Comparison of ENCODE assay signal across 20 mouse cellular contexts in the genomic region with DNA sequence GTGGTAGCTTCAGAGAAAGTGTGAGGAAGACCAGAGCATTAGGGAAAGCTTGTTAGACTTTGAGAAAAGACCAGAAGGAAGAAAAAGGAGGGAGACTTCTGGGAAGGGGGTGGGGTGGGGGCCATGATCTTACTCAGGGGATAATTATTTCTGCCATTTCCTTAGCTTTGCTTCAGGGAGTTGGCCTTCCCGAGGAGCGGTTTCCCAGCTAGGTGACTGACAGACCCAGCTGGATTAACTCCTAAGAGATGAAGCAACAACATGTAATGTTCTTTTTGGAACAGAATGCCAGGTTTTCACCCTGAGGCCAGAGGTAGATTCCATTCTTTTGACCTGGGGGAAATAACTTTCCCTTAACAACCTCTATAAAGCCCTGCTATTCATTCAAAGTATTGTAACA. TPM values are rescaled to one million over a fixed set of nuclear protein-coding genes. Genes with fewer than 3 reads are reported as not detected.
A peak's percentile ranks its signal among the peaks of the same experiment; 100 is the strongest.
DNase-seq lines count a peak whose midpoint lies in the region; ATAC-seq and TF ChIP-seq lines count a peak whose summit lies in the region.
"Had no signal": no experiment of that assay in that cellular context is flagged by ENCODE, and none has a peak within 500 bp of the region (broad histone marks: within the 10 kb centered on the region; RNA-seq: fewer than 3 reads in every experiment).

No protein-coding gene starts in this region.

- H3K27me3 ChIP-seq in lung, embryonic 14.5 days (ENCODE audit: insufficient read depth, low read length): no peaks in the 10 kb centered on the region
- H3K27me3 ChIP-seq in C2C12 (ENCODE audit: control insufficient read depth, insufficient read depth, insufficient read length): no peaks in the 10 kb centered on the region
- no peaks in the 10 kb centered on the region for H3K27me3 ChIP-seq in stomach, embryonic 15.5 days (replicated peaks)
- H3K27me3 ChIP-seq: forebrain, embryonic 13.5 days; heart, embryonic 12.5 days; hindbrain, embryonic 12.5 days had no signal

- ATAC-seq in lung, embryonic 14.5 days (ENCODE audit: insufficient read depth): no peak
- no peak for ATAC-seq in stomach, embryonic 15.5 days (ENCODE audit: insufficient read depth, low FRiP score, low read depth)
- ATAC-seq: forebrain, embryonic 13.5 days; liver, postnatal 0 days had no signal

- WGBS in lung, embryonic 14.5 days: 41% methylated on average over 2 of the region's 2 CpGs
- 31% methylated on average over 2 of the region's 2 CpGs for WGBS in lung, adult 2 months
- 30% methylated on average over 2 of the region's 2 CpGs for WGBS in stomach, embryonic 15.5 days

- H3K27ac ChIP-seq in lung, embryonic 14.5 days (ENCODE audit: low read depth): peak overlapping the region; percentile 79
- peak overlapping the region; percentile 41; the same call in 1 of the 2 replicates for H3K27ac ChIP-seq in ES-E14 (ENCODE audit: insufficient read depth, low read depth, low read length, poor library complexity, severe bottlenecking)
- H3K27ac ChIP-seq in stomach, embryonic 15.5 days: peak overlapping the region; percentile 77
- H3K27ac ChIP-seq: forebrain, embryonic 13.5 days; hindbrain, embryonic 12.5 days had no signal

- no peaks in the 10 kb centered on the region for H3K79me3 ChIP-seq in C2C12 (ENCODE audit: low read depth)

- no peak overlapping the region for H3ac ChIP-seq in C2C12 (ENCODE audit: control insufficient read depth, insufficient read length, low read depth)

- in situ Hi-C loops in ES-E14 (cut with MboI; ENCODE audit: low sequenced_read_pairs in 2 of 2, unreplicated experiment in 2 of 2): no loop called here

- H3K79me2 ChIP-seq in C2C12 (ENCODE audit: control insufficient read depth, insufficient read depth): no peaks in the 10 kb centered on the region

- no peaks in the 10 kb centered on the region for H3K9me3 ChIP-seq in lung, embryonic 14.5 days (ENCODE audit: low read depth, low read length)
- H3K9me3 ChIP-seq in ES-E14 (ENCODE audit: control insufficient read depth, insufficient read depth, low read depth, low read length): no peaks in the 10 kb centered on the region
- H3K9me3 ChIP-seq in stomach, embryonic 15.5 days: no peaks in the 10 kb centered on the region
- H3K9me3 ChIP-seq: forebrain, embryonic 13.5 days; heart, embryonic 12.5 days; hindbrain, embryonic 12.5 days had no signal

- no peak for TF ChIP-seq CTCF in lung, embryonic 14.5 days (IDR thresholded peaks at IDR 0.05; ENCODE audit: low read depth)
- TF ChIP-seq CTCF in lung, adult 2 months (IDR thresholded peaks at IDR 0.05; ENCODE audit: insufficient read depth, low read length): no peak
- TF ChIP-seq CTCF in C2C12 (IDR thresholded peaks at IDR 0.05; ENCODE audit: control insufficient read depth, insufficient read depth, insufficient read length): no peak

- no peak for TF ChIP-seq POLR2A in lung, adult 2 months (IDR thresholded peaks at IDR 0.05; ENCODE audit: borderline replicate concordance, extremely low read depth, low read depth, low read length)

- H3K9ac ChIP-seq in lung, embryonic 14.5 days: no peak overlapping the region
- H3K9ac ChIP-seq in ES-E14 (ENCODE audit: insufficient read depth, low read depth, low read length, poor library complexity, severe bottlenecking): no peak overlapping the region
- no peak overlapping the region for H3K9ac ChIP-seq in stomach, embryonic 15.5 days
- H3K9ac ChIP-seq: forebrain, embryonic 13.5 days; heart, embryonic 12.5 days; hindbrain, embryonic 12.5 days; liver, postnatal 0 days had no signal

- H3K4me2 ChIP-seq in lung, embryonic 14.5 days: no peak overlapping the region
- H3K4me2 ChIP-seq in stomach, embryonic 15.5 days: no peak overlapping the region
- H3K4me2 ChIP-seq: forebrain, embryonic 13.5 days; heart, embryonic 12.5 days; hindbrain, embryonic 12.5 days had no signal

- no peak overlapping the region for H3K4me3 ChIP-seq in lung, embryonic 14.5 days (ENCODE audit: low read depth, low read length)
- no peak overlapping the region for H3K4me3 ChIP-seq in lung, adult 2 months (replicated peaks; ENCODE audit: extremely low read depth, low read depth, low read length)
- H3K4me3 ChIP-seq in C2C12 (ENCODE audit: insufficient read depth, poor library complexity, severe bottlenecking) (no peak overlapping the region), ES-E14 (ENCODE audit: insufficient read depth in 1 of 2, low read depth in 1 of 2, low read length in 2 of 2, poor library complexity in 1 of 2, severe bottlenecking in 1 of 2) (no peak overlapping the region)
- H3K4me3 ChIP-seq in stomach, embryonic 15.5 days (replicated peaks): no peak overlapping the region
- H3K4me3 ChIP-seq: forebrain, embryonic 13.5 days; heart, embryonic 12.5 days; hindbrain, embryonic 12.5 days had no signal

- DNase-seq in lung, embryonic 14.5 days: no peak
- no peak for DNase-seq in lung, adult 2 months
- DNase-seq in ES-E14 (ENCODE audit: low read depth, low spot score): no peak
- DNase-seq in testis, postnatal 14 days (ENCODE audit: low spot score): no peak
- no peak for DNase-seq in cerebellum, postnatal 36 days
- DNase-seq: adrenal gland, adult 2 months; cerebellum, postnatal 14 days; gastrocnemius, postnatal 10 days; heart, adult 11 months; heart, postnatal 14 days; kidney, adult 9 months; kidney, postnatal 4 days; liver, postnatal 0 days; midbrain, embryonic 14.5 days; right cerebral cortex, postnatal 14 days had no signal

- no peaks in the 10 kb centered on the region; the same call in 1 of the 2 replicates for H3K4me1 ChIP-seq in lung, embryonic 14.5 days (ENCODE audit: insufficient read depth)
- no peaks in the 10 kb centered on the region for H3K4me1 ChIP-seq in lung, adult 2 months (ENCODE audit: control insufficient read depth, insufficient read depth, low read length)
- H3K4me1 ChIP-seq in ES-E14 (ENCODE audit: control insufficient read depth in 2 of 2, insufficient read depth in 2 of 2, low read length in 2 of 2, poor library complexity in 1 of 2): peaks cover 22 to 33% of the 10 kb centered on the region in 2 experiments
- H3K4me1 ChIP-seq in stomach, embryonic 15.5 days: peaks cover 11% of the 10 kb centered on the region; the same call in 1 of the 2 replicates
- H3K4me1 ChIP-seq: forebrain, embryonic 13.5 days; hindbrain, embryonic 12.5 days had no signal

- no peaks in the 10 kb centered on the region for H3K36me3 ChIP-seq in lung, embryonic 14.5 days (ENCODE audit: insufficient read depth)
- H3K36me3 ChIP-seq in C2C12 (ENCODE audit: control insufficient read depth, insufficient read depth): no peaks in the 10 kb centered on the region
- no peaks in the 10 kb centered on the region for H3K36me3 ChIP-seq in ES-E14 (ENCODE audit: control insufficient read depth, insufficient read depth, low read length, poor library complexity, severe bottlenecking)
- H3K36me3 ChIP-seq in stomach, embryonic 15.5 days: no peaks in the 10 kb centered on the region
- H3K36me3 ChIP-seq: heart, embryonic 12.5 days; hindbrain, embryonic 12.5 days had no signal

TF ChIP-seq in C2C12, 6 proteins besides CTCF, POLR2A, EP300 and RAD21:
- TF ChIP-seq FOSL1 (IDR thresholded peaks at IDR 0.05; ENCODE audit: insufficient read depth, low read length, poor library complexity, severe bottlenecking) (no peak), MYOG (IDR thresholded peaks at IDR 0.05; ENCODE audit: control insufficient read depth, extremely low read depth, insufficient read length) (no peak), CEBPB (IDR thresholded peaks at IDR 0.05; ENCODE audit: low read depth) (peak; percentile 93), MAX (IDR thresholded peaks at IDR 0.05) (no peak), USF1 (IDR thresholded peaks at IDR 0.05; ENCODE audit: low read depth) (no peak), MYOD1 (IDR thresholded peaks at IDR 0.05; ENCODE audit: control insufficient read depth, insufficient read length, low read depth) (peak; percentile 93)

TF ChIP-seq in ES-E14, 5 proteins besides CTCF, POLR2A, EP300 and RAD21:
- TF ChIP-seq ZNF384 (IDR thresholded peaks at IDR 0.05; ENCODE audit: low read depth, low read length) (no peak), ZC3H11A (IDR thresholded peaks at IDR 0.05; ENCODE audit: borderline replicate concordance, low read depth, low read length) (no peak), CHD2 (IDR thresholded peaks at IDR 0.05; ENCODE audit: low read depth, low read length) (no peak), HCFC1 (IDR thresholded peaks at IDR 0.05; ENCODE audit: borderline replicate concordance, insufficient read depth, low read length) (no peak), MAFK (IDR thresholded peaks at IDR 0.05; ENCODE audit: insufficient read depth, low read depth, low read length) (no peak)

RNA-seq across cellular contexts. Expression of a gene that starts 11.9 kb away (rescaled TPM):
- polyA plus RNA-seq in lung, embryonic 14.5 days (2014; fragmentation: Nextera tagmentation; extraction: Ambion mirVana): 54.0 and 63.0 TPM in 2 replicates
- 75.9 and 81.6 TPM in 2 replicates for polyA plus RNA-seq in lung, adult 2 months (2012; rRNA removed)
- 30.9 TPM for polyA plus RNA-seq in C2C12 (2012; fragmentation: generic; extraction: Trizol)
- 79.6 and 86.1 TPM in 2 replicates for total RNA-seq in ES-E14 (2012; rRNA removed)
- 56.9 and 65.3 TPM in 2 replicates for polyA plus RNA-seq in stomach, embryonic 15.5 days (2015; fragmentation: Nextera tagmentation; extraction: Ambion mirVana)
